12 mouse cellular contexts compared by ENCODE assay signal in the genomic region with DNA sequence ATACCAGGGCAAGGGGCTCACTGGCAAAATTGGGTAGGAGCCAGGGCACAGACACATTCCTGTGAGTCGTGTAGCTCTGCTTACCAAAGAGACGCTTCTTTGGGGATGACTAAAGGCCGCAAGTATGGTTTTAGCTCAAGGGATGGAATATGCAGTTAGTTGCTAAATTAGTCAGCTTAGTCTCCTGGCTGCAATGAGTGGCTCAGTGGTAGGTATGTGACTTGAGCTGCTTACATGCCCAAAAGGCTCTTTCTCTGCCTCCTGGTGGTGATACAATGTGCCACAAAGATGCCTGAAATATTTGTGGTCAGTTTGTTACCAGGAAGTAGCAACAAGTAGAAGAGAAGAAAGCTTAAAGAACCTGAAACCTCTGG. TPM values are rescaled to one million over a fixed set of nuclear protein-coding genes. Genes with fewer than 3 reads are reported as not detected.
DNase-seq lines count a peak whose midpoint lies in the region; ATAC-seq and TF ChIP-seq lines count a peak whose summit lies in the region.
"Had no signal": no experiment of that assay in that cellular context is flagged by ENCODE, and none has a peak within 500 bp of the region (broad histone marks: within the 10 kb centered on the region; RNA-seq: fewer than 3 reads in every experiment).

No protein-coding gene starts in this region.

- no peak overlapping the region for H3K9ac ChIP-seq in embryonic facial prominence, embryonic 14.5 days (ENCODE audit: low read depth, low read length)
- H3K9ac ChIP-seq: stomach, embryonic 15.5 days had no signal

- DNase-seq in embryonic facial prominence, embryonic 14.5 days (ENCODE audit: low spot score) = peak; percentile 24
- no peak for DNase-seq in embryonic facial prominence, embryonic 10.5 days (ENCODE audit: low spot score)
- peak; percentile 34 for DNase-seq in lung, postnatal 25 days (ENCODE audit: low spot score)
- DNase-seq in lung, postnatal 10 days = no peak
- DNase-seq in urinary bladder, postnatal 25 days (ENCODE audit: low spot score) = no peak
- DNase-seq in cerebellum, adult 9-10 months = no peak
- DNase-seq: cerebellum, postnatal 25 days; heart, postnatal 14 days had no signal

- no peak overlapping the region for H3K27ac ChIP-seq in embryonic facial prominence, embryonic 14.5 days (replicated peaks; ENCODE audit: low read depth, low read length)
- no peak overlapping the region for H3K27ac ChIP-seq in embryonic facial prominence, embryonic 10.5 days (replicated peaks)
- 0 out of 2 replicates have a peak overlapping the region, but pooled peaks have one; percentile 26 for H3K27ac ChIP-seq in small intestine, adult 2 months (ENCODE audit: insufficient read depth, low read depth, low read length)
- H3K27ac ChIP-seq: midbrain, embryonic 10.5 days; stomach, embryonic 15.5 days had no signal

- no peak for TF ChIP-seq CTCF in small intestine, adult 2 months (IDR thresholded peaks at IDR 0.05; ENCODE audit: extremely low read depth, insufficient read length, insufficient replicate concordance, low read depth, low read length)

- no peaks in the 10 kb centered on the region; the same call in 1 of the 2 replicates for H3K4me1 ChIP-seq in embryonic facial prominence, embryonic 14.5 days (ENCODE audit: control insufficient read depth, insufficient read depth, low read length)
- H3K4me1 ChIP-seq in embryonic facial prominence, embryonic 10.5 days = no peaks in the 10 kb centered on the region
- H3K4me1 ChIP-seq in small intestine, adult 2 months (ENCODE audit: control insufficient read depth, insufficient read depth, insufficient read length, low read length) = no peaks in the 10 kb centered on the region
- H3K4me1 ChIP-seq: midbrain, embryonic 10.5 days; stomach, embryonic 15.5 days had no signal

- H3K36me3 ChIP-seq in embryonic facial prominence, embryonic 14.5 days (ENCODE audit: control insufficient read depth, insufficient read depth, low read length) = no peaks in the 10 kb centered on the region
- no peaks in the 10 kb centered on the region for H3K36me3 ChIP-seq in embryonic facial prominence, embryonic 10.5 days (replicated peaks)
- H3K36me3 ChIP-seq in small intestine, adult 2 months (ENCODE audit: control insufficient read depth, insufficient read depth, low read length) = no peaks in the 10 kb centered on the region
- H3K36me3 ChIP-seq: midbrain, embryonic 10.5 days; stomach, embryonic 15.5 days had no signal

- no peaks in the 10 kb centered on the region for H3K27me3 ChIP-seq in embryonic facial prominence, embryonic 14.5 days (replicated peaks; ENCODE audit: control insufficient read depth, insufficient read depth, low read length)
- no peaks in the 10 kb centered on the region for H3K27me3 ChIP-seq in embryonic facial prominence, embryonic 10.5 days (replicated peaks; ENCODE audit: low read depth, poor library complexity, severe bottlenecking)
- H3K27me3 ChIP-seq in small intestine, adult 2 months (ENCODE audit: control insufficient read depth, insufficient read depth, low read length) = no peaks in the 10 kb centered on the region
- H3K27me3 ChIP-seq: stomach, embryonic 15.5 days had no signal

- H3K4me3 ChIP-seq in embryonic facial prominence, embryonic 14.5 days (ENCODE audit: low read depth, low read length) = no peak overlapping the region
- H3K4me3 ChIP-seq in embryonic facial prominence, embryonic 10.5 days = no peak overlapping the region
- H3K4me3 ChIP-seq in small intestine, adult 2 months (ENCODE audit: low read depth, low read length) = no peak overlapping the region
- H3K4me3 ChIP-seq: midbrain, embryonic 10.5 days; stomach, embryonic 15.5 days had no signal

- no peak for TF ChIP-seq POLR2A in small intestine, adult 2 months (IDR thresholded peaks at IDR 0.05; ENCODE audit: low read depth, low read length)

- ATAC-seq in embryonic facial prominence, embryonic 14.5 days (ENCODE audit: low read depth) = peak; percentile 37; the same call in 1 of the 2 replicates
- peak; percentile 82 for ATAC-seq in granulocyte monocyte progenitor cell, adult 5-6 weeks (replicated peaks; ENCODE audit: poor library complexity, severe bottlenecking)

- H3K9me3 ChIP-seq in embryonic facial prominence, embryonic 14.5 days (ENCODE audit: control insufficient read depth, low read length) = no peaks in the 10 kb centered on the region
- no peaks in the 10 kb centered on the region for H3K9me3 ChIP-seq in embryonic facial prominence, embryonic 10.5 days
- H3K9me3 ChIP-seq: midbrain, embryonic 10.5 days; stomach, embryonic 15.5 days had no signal

- 42% methylated on average over 3 of the region's 3 CpGs for WGBS in embryonic facial prominence, embryonic 14.5 days
- 77% methylated on average over 3 of the region's 3 CpGs for WGBS in embryonic facial prominence, embryonic 10.5 days
- 53% methylated on average over 3 of the region's 3 CpGs for WGBS in small intestine, adult 2 months

- H3K4me2 ChIP-seq in embryonic facial prominence, embryonic 14.5 days (ENCODE audit: low read depth, low read length) = no peak overlapping the region
- H3K4me2 ChIP-seq: stomach, embryonic 15.5 days had no signal

RNA-seq across cellular contexts. Expression of a gene that starts 15.0 kb away (rescaled TPM):
- 2.5 and 4.7 TPM in 2 replicates for polyA plus RNA-seq in embryonic facial prominence, embryonic 14.5 days (2014; fragmentation: Nextera tagmentation; extraction: Ambion mirVana)
- polyA plus RNA-seq in embryonic facial prominence, embryonic 10.5 days (2016; fragmentation: Nextera tagmentation; extraction: Ambion mirVana) = 0.19 and 0.44 TPM in 2 replicates
- 21.4 and 39.2 TPM in 2 replicates for total RNA-seq in granulocyte monocyte progenitor cell, adult 5-6 weeks (2014; fragmentation: Nextera tagmentation)
- total RNA-seq in granulocyte monocyte progenitor cell, adult 5-6 weeks (2017) = 38.9 and 44.3 TPM in 2 replicates
- 0.44 and 1.1 TPM in 2 replicates for polyA plus RNA-seq in small intestine, adult 2 months (2012; rRNA removed)

RNA-seq across cellular contexts. Expression of a gene that starts 24.2 kb away (rescaled TPM):
- polyA plus RNA-seq in embryonic facial prominence, embryonic 14.5 days (2014; fragmentation: Nextera tagmentation; extraction: Ambion mirVana) = 7.5 and 9.0 TPM in 2 replicates
- 12.4 and 12.9 TPM in 2 replicates for polyA plus RNA-seq in embryonic facial prominence, embryonic 10.5 days (2016; fragmentation: Nextera tagmentation; extraction: Ambion mirVana)
- 12.8 and 13.5 TPM in 2 replicates for total RNA-seq in granulocyte monocyte progenitor cell, adult 5-6 weeks (2014; fragmentation: Nextera tagmentation)
- 7.0 and 10.4 TPM in 2 replicates for total RNA-seq in granulocyte monocyte progenitor cell, adult 5-6 weeks (2017)
- polyA plus RNA-seq in small intestine, adult 2 months (2012; rRNA removed) = 0.76 and 1.8 TPM in 2 replicates

Comparison
In these comparisons a context has a peak if more than half of its experiments do, and no peak if none do; other contexts are left out.
1. DNase-seq: peak in embryonic facial prominence, embryonic 14.5 days (single experiment) and lung, postnatal 25 days (single experiment); none in embryonic facial prominence, embryonic 10.5 days (single experiment), lung, postnatal 10 days (single experiment), urinary bladder, postnatal 25 days (single experiment) and cerebellum, adult 9-10 months (single experiment).